Mouse (Mus musculus) hindbrain, embryonic 16.5 days (tissue): ENCODE measurements around the gene Ulk1. TPM values are rescaled to one million over a fixed set of nuclear protein-coding genes. Genes with fewer than 3 reads are reported as not detected.

Experiments used
- ATAC-seq: fragments of 200-750 bp; cut with Nextera tagmentation; 2 replicates; pipeline ENCODE4 v1.8.0; 2017; ENCODE audit warnings: moderate TSS enrichment, moderate library complexity
- H3K27ac ChIP-seq: fragments of 300-500 bp; sonication (generic); 2 replicates; pipeline ENCODE4 v1.5.1; 2014; ENCODE audit warnings: low read depth, mild to moderate bottlenecking, control low read depth, low read length, moderate library complexity
- H3K27me3 ChIP-seq: fragments of 300-500 bp; sonication (generic); replicated peaks from 2 replicates; pipeline ENCODE4 v1.6.1; 2014; ENCODE audit warnings: low read length; ENCODE audit not compliant: control insufficient read depth, insufficient read depth
- H3K36me3 ChIP-seq: fragments of 300-500 bp; sonication (generic); 2 replicates; pipeline ENCODE4 v1.6.1; 2014; ENCODE audit warnings: mild to moderate bottlenecking, low read length, moderate library complexity, mixed read lengths; ENCODE audit not compliant: control insufficient read depth, insufficient read depth
- H3K4me1 ChIP-seq: fragments of 300-500 bp; sonication (generic); 2 replicates; pipeline ENCODE4 v1.6.1; 2014; ENCODE audit warnings: low read depth, low read length; ENCODE audit not compliant: control insufficient read depth, insufficient read depth
- H3K4me2 ChIP-seq: fragments of 300-500 bp; sonication (generic); 2 replicates; pipeline ENCODE4 v1.6.1; 2014; ENCODE audit warnings: mild to moderate bottlenecking, low read length, control low read depth, moderate library complexity
- H3K4me3 ChIP-seq: fragments of 300-500 bp; sonication (generic); 2 replicates; pipeline ENCODE4 v1.5.1; 2014; ENCODE audit warnings: mild to moderate bottlenecking, low read length, control low read depth, moderate library complexity
- H3K9ac ChIP-seq: fragments of 300-500 bp; sonication (generic); 2 replicates; pipeline ENCODE4 v1.6.1; 2014; ENCODE audit warnings: low read depth, mild to moderate bottlenecking, control low read depth, low read length, moderate library complexity
- H3K9me3 ChIP-seq: fragments of 300-500 bp; sonication (generic); 2 replicates; pipeline ENCODE4 v1.6.1; 2014; ENCODE audit warnings: mild to moderate bottlenecking, low read length, moderate library complexity; ENCODE audit not compliant: control insufficient read depth
- WGBS: fragments of 180-500 bp; shearing (Covaris S2); extraction: QIAGEN DNeasy Blood & Tissue Kit; methylation state at CpG from one replicate; pipeline ENCODE4 v1.1.7; 2014; 5-methylcytosine and 5-hydroxymethylcytosine counted together
- polyA plus RNA-seq: library from polyadenylated mRNA; unstranded; fragments of >200 nt; fragmentation: Nextera tagmentation; extraction: Ambion mirVana; gene quantifications from 2 replicates; pipeline ENCODE4 v1.2.1, GENCODE M21; 2015

Gene Ulk1
- polyA plus RNA-seq, 1 experiment from 2014 or later: 20.7 TPM

GRCm38 (mm10) chr5:110807453-110807852 is 2.4 kb downstream of the Ulk1 start:
- Histone ChIP-seq H3K27ac (no peak overlapping the region), H3K4me3 (peak overlapping the region; percentile 98), H3K36me3 (no peaks in the 10 kb centered on the region), H3K9ac (peak overlapping the region; percentile 98), H3K4me1 (peaks cover 26% of the 10 kb centered on the region), H3K27me3 (no peaks in the 10 kb centered on the region), H3K9me3 (no peaks in the 10 kb centered on the region), H3K4me2 (peak overlapping the region; percentile 70)
- 79% methylated on average over 4 of the region's 4 CpGs for WGBS
- no peak for ATAC-seq

GRCm38 (mm10) chr5:110806676-110807075 is 3.2 kb downstream of the Ulk1 start:
- 87% methylated on average over 1 of the region's 1 CpGs for WGBS
- H3K27ac ChIP-seq: no peak overlapping the region
- H3K4me3 ChIP-seq: no peak overlapping the region
- H3K4me1 ChIP-seq: peaks cover 26% of the 10 kb centered on the region
- no peaks in the 10 kb centered on the region for H3K9me3 ChIP-seq
- no peak overlapping the region for H3K9ac ChIP-seq
- no peak for ATAC-seq
- H3K27me3 ChIP-seq: no peaks in the 10 kb centered on the region
- H3K4me2 ChIP-seq: no peak overlapping the region
- H3K36me3 ChIP-seq: no peaks in the 10 kb centered on the region

- no peaks in the 10 kb centered on the region for H3K27me3 ChIP-seq
- H3K9me3 ChIP-seq: no peaks in the 10 kb centered on the region
- WGBS: 90% methylated on average over 4 of the region's 4 CpGs
- H3K4me1 ChIP-seq: peaks cover 26% of the 10 kb centered on the region
- no peak overlapping the region for H3K9ac ChIP-seq
- no peaks in the 10 kb centered on the region for H3K36me3 ChIP-seq
- H3K4me3 ChIP-seq: no peak overlapping the region
- no peak for ATAC-seq
- H3K4me2 ChIP-seq: no peak overlapping the region
- no peak overlapping the region for H3K27ac ChIP-seq
These were observed 3.7 kb downstream of the Ulk1 start for GRCm38 (mm10) chr5:110806154-110806553.

GRCm38 (mm10) chr5:110804012-110804743 is 5.7 kb downstream of the Ulk1 start:
- H3K36me3 ChIP-seq: no peaks in the 10 kb centered on the region; the same call in 1 of the 2 replicates
- no peak for ATAC-seq
- no peak overlapping the region for H3K27ac ChIP-seq
- no peaks in the 10 kb centered on the region for H3K27me3 ChIP-seq
- peaks cover 26% of the 10 kb centered on the region for H3K4me1 ChIP-seq
- H3K9ac ChIP-seq: no peak overlapping the region
- WGBS: 86% methylated on average over 7 of the region's 7 CpGs
- no peak overlapping the region for H3K4me2 ChIP-seq
- no peak overlapping the region for H3K4me3 ChIP-seq
- no peaks in the 10 kb centered on the region for H3K9me3 ChIP-seq

GRCm38 (mm10) chr5:110802809-110803208 is 7.1 kb downstream of the Ulk1 start:
- H3K4me2 ChIP-seq: no peak overlapping the region
- peaks cover 11% of the 10 kb centered on the region for H3K36me3 ChIP-seq
- no peak overlapping the region for H3K27ac ChIP-seq
- H3K4me1 ChIP-seq: peaks cover 14% of the 10 kb centered on the region
- no peak overlapping the region for H3K4me3 ChIP-seq
- H3K9me3 ChIP-seq: no peaks in the 10 kb centered on the region
- H3K9ac ChIP-seq: no peak overlapping the region
- ATAC-seq: no peak
- no peaks in the 10 kb centered on the region for H3K27me3 ChIP-seq

GRCm38 (mm10) chr5:110802186-110802585 is 7.7 kb downstream of the Ulk1 start:
- WGBS: 81% methylated on average over 4 of the region's 4 CpGs
- Histone ChIP-seq H3K9me3 (no peaks in the 10 kb centered on the region), H3K27ac (no peak overlapping the region), H3K4me2 (no peak overlapping the region), H3K4me3 (no peak overlapping the region), H3K4me1 (peaks cover 8% of the 10 kb centered on the region), H3K36me3 (peaks cover 14% of the 10 kb centered on the region), H3K9ac (no peak overlapping the region), H3K27me3 (no peaks in the 10 kb centered on the region)
- ATAC-seq: peak; percentile 32; the same call in 1 of the 2 replicates

- H3K9ac ChIP-seq: no peak overlapping the region
- H3K9me3 ChIP-seq: no peaks in the 10 kb centered on the region
- no peak for ATAC-seq
- H3K27ac ChIP-seq: no peak overlapping the region
- no peaks in the 10 kb centered on the region for H3K27me3 ChIP-seq
- no peak overlapping the region for H3K4me3 ChIP-seq
- H3K36me3 ChIP-seq: peaks cover 18% of the 10 kb centered on the region
- H3K4me2 ChIP-seq: no peak overlapping the region
- WGBS: 90% methylated on average over 3 of the region's 3 CpGs
- no peaks in the 10 kb centered on the region; the same call in 1 of the 2 replicates for H3K4me1 ChIP-seq
These were observed 8.8 kb downstream of the Ulk1 start for GRCm38 (mm10) chr5:110801036-110801624.

- no peak overlapping the region for H3K4me3 ChIP-seq
- no peaks in the 10 kb centered on the region for H3K4me1 ChIP-seq
- no peak overlapping the region for H3K9ac ChIP-seq
- no peak for ATAC-seq
- WGBS: 73% methylated on average over 4 of the region's 4 CpGs
- H3K4me2 ChIP-seq: no peak overlapping the region
- H3K9me3 ChIP-seq: no peaks in the 10 kb centered on the region
- no peak overlapping the region for H3K27ac ChIP-seq
- no peaks in the 10 kb centered on the region for H3K27me3 ChIP-seq
- peaks cover 47% of the 10 kb centered on the region for H3K36me3 ChIP-seq
These were observed 12.2 kb downstream of the Ulk1 start for GRCm38 (mm10) chr5:110797696-110798095.

GRCm38 (mm10) chr5:110794363-110794762 is 15.5 kb downstream of the Ulk1 start:
- no peak overlapping the region for H3K4me2 ChIP-seq
- H3K27ac ChIP-seq: no peak overlapping the region
- H3K27me3 ChIP-seq: no peaks in the 10 kb centered on the region
- peaks cover 63% of the 10 kb centered on the region for H3K36me3 ChIP-seq
- H3K9me3 ChIP-seq: no peaks in the 10 kb centered on the region
- no peak for ATAC-seq
- WGBS: 83% methylated on average over 7 of the region's 7 CpGs
- H3K4me1 ChIP-seq: no peaks in the 10 kb centered on the region
- H3K9ac ChIP-seq: no peak overlapping the region
- H3K4me3 ChIP-seq: no peak overlapping the region
